Mouse (Mus musculus) heart, embryonic 12.5 days (tissue): ENCODE data around the gene Adgrg6. TPM values are rescaled to one million over a fixed set of nuclear protein-coding genes. Genes with fewer than 3 reads are reported as not detected.

Source experiments
- ATAC-seq: fragments of 200-750 bp; cut with Nextera tagmentation; 2 replicates; pipeline ENCODE4 v1.8.0; 2017; ENCODE audit warnings: moderate TSS enrichment, moderate library complexity; ENCODE audit not compliant: insufficient number of reproducible peaks, low FRiP score
- H3K27ac ChIP-seq: fragments of 300-500 bp; sonication (generic); 2 replicates; pipeline ENCODE4 v1.5.1; 2016; ENCODE audit warnings: mild to moderate bottlenecking, moderate library complexity; ENCODE audit not compliant: poor library complexity, severe bottlenecking
- H3K27me3 ChIP-seq: fragments of 300-500 bp; sonication (generic); replicated peaks from 2 replicates; pipeline ENCODE4 v1.6.1; 2016; ENCODE audit warnings: mild to moderate bottlenecking, moderate library complexity
- H3K36me3 ChIP-seq: fragments of 300-500 bp; sonication (generic); 2 replicates; pipeline ENCODE4 v1.6.1; 2016; ENCODE audit warnings: mild to moderate bottlenecking, moderate library complexity
- H3K4me1 ChIP-seq: fragments of 300-500 bp; sonication (generic); replicated peaks from 2 replicates; pipeline ENCODE4 v1.6.1; 2016; ENCODE audit warnings: mild to moderate bottlenecking
- H3K4me2 ChIP-seq: fragments of 300-500 bp; sonication (generic); 2 replicates; pipeline ENCODE4 v1.6.1; 2016; ENCODE audit warnings: mild to moderate bottlenecking, moderate library complexity
- H3K4me3 ChIP-seq: fragments of 300-500 bp; sonication (generic); 2 replicates; pipeline ENCODE4 v1.5.1; 2016; ENCODE audit warnings: mild to moderate bottlenecking
- H3K9ac ChIP-seq: fragments of 300-500 bp; sonication (generic); 2 replicates; pipeline ENCODE4 v1.6.1; 2016; ENCODE audit warnings: mild to moderate bottlenecking, moderate library complexity
- H3K9me3 ChIP-seq: fragments of 300-500 bp; sonication (generic); replicated peaks from 2 replicates; pipeline ENCODE4 v1.6.1; 2016; ENCODE audit warnings: mild to moderate bottlenecking, moderate library complexity
- WGBS: fragments of 180-500 bp; shearing (Covaris S2); methylation state at CpG from one replicate; pipeline ENCODE4 v1.1.7; 2016; 5-methylcytosine and 5-hydroxymethylcytosine counted together
- polyA plus RNA-seq: library from polyadenylated mRNA; unstranded; fragments of >200 nt; fragmentation: Nextera tagmentation; extraction: Ambion mirVana; gene quantifications from 2 replicates; pipeline ENCODE4 v1.2.1, GENCODE M21; 2016

The Adgrg6 gene
- polyA plus RNA-seq, 1 experiment from 2014 or later: 28.4 TPM

GRCm38 (mm10) chr10:14537102-14537501 lies 8.4 kb downstream of the Adgrg6 start:
- peaks cover 9% of the 10 kb centered on the region; the same call in 1 of the 2 replicates for H3K36me3 ChIP-seq
- no peak overlapping the region for H3K9ac ChIP-seq
- 0 out of 2 replicates have a peak, but pooled peaks cover 5% of the 10 kb centered on the region for H3K4me1 ChIP-seq
- ATAC-seq: no peak
- no peaks in the 10 kb centered on the region for H3K27me3 ChIP-seq
- no peaks in the 10 kb centered on the region for H3K9me3 ChIP-seq
- H3K27ac ChIP-seq: no peak overlapping the region
- H3K4me3 ChIP-seq: no peak overlapping the region
- 78% methylated on average over 3 of the region's 3 CpGs for WGBS
- no peak overlapping the region for H3K4me2 ChIP-seq

- H3K9me3 ChIP-seq: no peaks in the 10 kb centered on the region
- H3K4me2 ChIP-seq: no peak overlapping the region
- peaks cover 12% of the 10 kb centered on the region; the same call in 1 of the 2 replicates for H3K36me3 ChIP-seq
- ATAC-seq: no peak
- 78% methylated on average over 3 of the region's 3 CpGs for WGBS
- no peak overlapping the region for H3K4me3 ChIP-seq
- no peaks in the 10 kb centered on the region for H3K27me3 ChIP-seq
- no peak overlapping the region for H3K9ac ChIP-seq
- H3K27ac ChIP-seq: no peak overlapping the region
- H3K4me1 ChIP-seq: no peaks in the 10 kb centered on the region
Observed at GRCm38 (mm10) chr10:14531090-14531489, 14.4 kb downstream of the Adgrg6 start.

GRCm38 (mm10) chr10:14530670-14531069 lies 14.8 kb downstream of the Adgrg6 start:
- no peak overlapping the region for H3K9ac ChIP-seq
- H3K36me3 ChIP-seq: peaks cover 12% of the 10 kb centered on the region; the same call in 1 of the 2 replicates
- H3K4me2 ChIP-seq: no peak overlapping the region
- H3K4me3 ChIP-seq: no peak overlapping the region
- H3K27ac ChIP-seq: no peak overlapping the region
- no peaks in the 10 kb centered on the region for H3K4me1 ChIP-seq
- ATAC-seq: no peak
- no peaks in the 10 kb centered on the region for H3K27me3 ChIP-seq
- H3K9me3 ChIP-seq: no peaks in the 10 kb centered on the region
- 95% methylated on average over 1 of the region's 1 CpGs for WGBS

- H3K4me3 ChIP-seq: no peak overlapping the region
- no peak overlapping the region for H3K4me2 ChIP-seq
- no peaks in the 10 kb centered on the region for H3K9me3 ChIP-seq
- H3K9ac ChIP-seq: no peak overlapping the region
- no peaks in the 10 kb centered on the region for H3K4me1 ChIP-seq
- H3K27me3 ChIP-seq: no peaks in the 10 kb centered on the region
- H3K27ac ChIP-seq: no peak overlapping the region
- 62% methylated on average over 2 of the region's 2 CpGs for WGBS
- ATAC-seq: no peak
- peaks cover 5% of the 10 kb centered on the region; the same call in 1 of the 2 replicates for H3K36me3 ChIP-seq
Observed at GRCm38 (mm10) chr10:14527765-14528164, 17.7 kb downstream of the Adgrg6 start.

GRCm38 (mm10) chr10:14522729-14523128 lies 22.7 kb downstream of the Adgrg6 start:
- no peaks in the 10 kb centered on the region for H3K36me3 ChIP-seq
- H3K9me3 ChIP-seq: no peaks in the 10 kb centered on the region
- 89% methylated on average over 5 of the region's 5 CpGs for WGBS
- H3K27ac ChIP-seq: no peak overlapping the region
- no peaks in the 10 kb centered on the region for H3K27me3 ChIP-seq
- ATAC-seq: no peak
- no peak overlapping the region for H3K4me2 ChIP-seq
- H3K4me3 ChIP-seq: no peak overlapping the region
- H3K4me1 ChIP-seq: peaks cover 5% of the 10 kb centered on the region; the same call in 1 of the 2 replicates
- no peak overlapping the region for H3K9ac ChIP-seq

DNA sequence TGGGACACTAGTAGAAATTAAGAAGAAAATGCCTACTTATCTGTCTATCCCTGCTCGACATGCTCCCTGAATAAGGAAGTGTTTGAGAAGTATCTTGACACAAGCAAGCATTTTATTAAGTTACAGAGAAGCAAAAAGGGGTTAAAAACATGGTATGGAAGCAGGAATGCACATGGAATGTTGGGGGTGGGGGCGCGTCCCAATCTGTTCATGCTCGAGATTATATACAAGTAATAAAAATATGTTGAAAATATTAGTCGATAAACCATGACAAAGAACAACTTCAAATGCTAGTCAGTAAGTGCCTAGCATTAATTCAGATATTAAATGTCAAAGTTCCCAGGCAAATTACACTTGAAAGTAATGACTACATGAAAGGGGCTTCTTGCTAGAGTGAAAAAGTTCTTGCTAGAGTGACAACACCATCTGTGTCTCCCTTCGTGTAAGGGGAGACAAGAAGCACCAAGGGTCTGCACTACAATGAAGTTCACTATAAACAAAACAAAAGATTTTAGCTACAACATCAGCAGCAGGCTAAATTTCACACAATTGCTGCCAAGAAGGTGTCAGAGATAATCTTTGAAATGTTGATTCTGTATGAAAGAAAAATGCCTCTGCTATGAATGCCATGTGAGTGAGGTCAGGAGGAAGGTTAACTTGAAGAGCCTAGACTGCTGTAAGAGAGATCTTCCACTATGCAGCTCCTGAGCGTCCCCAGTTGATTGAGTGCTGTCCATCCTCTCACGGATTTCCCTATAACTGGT lies 24.4 kb downstream of the Adgrg6 start:
- WGBS: 39% methylated on average over 8 of the region's 8 CpGs
- no peak overlapping the region for H3K27ac ChIP-seq

GRCm38 (mm10) chr10:14517909-14518308 lies 27.6 kb downstream of the Adgrg6 start:
- WGBS: 52% methylated on average over 5 of the region's 5 CpGs
- H3K27ac ChIP-seq: no peak overlapping the region
- H3K4me2 ChIP-seq: no peak overlapping the region
- H3K27me3 ChIP-seq: no peaks in the 10 kb centered on the region
- no peak overlapping the region for H3K9ac ChIP-seq
- no peaks in the 10 kb centered on the region for H3K36me3 ChIP-seq
- H3K4me1 ChIP-seq: peaks cover 5% of the 10 kb centered on the region; the same call in 1 of the 2 replicates
- ATAC-seq: no peak
- H3K9me3 ChIP-seq: no peaks in the 10 kb centered on the region
- H3K4me3 ChIP-seq: no peak overlapping the region

More for the DNA sequence above, 24.4 kb downstream of the Adgrg6 start:
- ATAC-seq: no peak
- no peak overlapping the region for H3K4me3 ChIP-seq
- H3K4me1 ChIP-seq: peaks cover 5% of the 10 kb centered on the region; the same call in 1 of the 2 replicates
- no peak overlapping the region for H3K9ac ChIP-seq
- H3K9me3 ChIP-seq: no peaks in the 10 kb centered on the region
- no peaks in the 10 kb centered on the region for H3K36me3 ChIP-seq
- no peaks in the 10 kb centered on the region for H3K27me3 ChIP-seq
- no peak overlapping the region for H3K4me2 ChIP-seq

DNA sequence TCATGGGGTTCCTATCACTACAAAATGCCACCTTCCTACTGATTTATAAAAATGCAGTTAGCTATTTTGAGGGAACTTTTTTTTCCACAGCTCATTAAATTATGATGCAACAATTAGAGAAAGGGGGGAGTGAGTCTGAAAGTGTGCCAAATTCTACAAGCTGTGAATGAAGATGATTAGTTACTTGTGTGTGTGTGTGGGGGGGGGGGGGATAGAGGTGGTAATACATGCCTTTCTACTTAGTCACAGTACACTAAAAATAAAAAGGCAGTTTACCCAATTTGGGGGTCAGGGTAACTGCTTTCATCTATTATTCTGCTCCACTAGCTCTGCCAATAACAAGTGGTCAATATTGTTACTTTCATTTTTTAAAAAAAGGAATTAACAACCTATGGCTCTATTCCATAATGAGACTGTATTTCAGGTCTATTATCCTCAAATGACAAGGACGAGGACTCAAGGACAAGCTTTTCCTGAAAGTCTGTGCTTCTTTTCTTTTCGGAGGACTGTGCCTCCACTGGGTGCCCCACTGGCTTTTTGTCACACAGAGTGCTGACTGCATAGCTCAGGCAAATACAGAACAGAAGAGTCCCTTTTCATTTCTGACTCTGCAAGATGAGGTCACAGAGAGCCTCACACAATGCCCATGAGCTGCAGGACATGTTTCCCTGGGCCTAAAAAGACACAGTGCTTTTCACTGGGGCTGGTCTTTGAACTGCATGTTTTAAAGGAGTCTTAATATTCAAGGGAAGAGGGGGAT lies 33.4 kb downstream of the Adgrg6 start:
- no peak for ATAC-seq

DNA sequence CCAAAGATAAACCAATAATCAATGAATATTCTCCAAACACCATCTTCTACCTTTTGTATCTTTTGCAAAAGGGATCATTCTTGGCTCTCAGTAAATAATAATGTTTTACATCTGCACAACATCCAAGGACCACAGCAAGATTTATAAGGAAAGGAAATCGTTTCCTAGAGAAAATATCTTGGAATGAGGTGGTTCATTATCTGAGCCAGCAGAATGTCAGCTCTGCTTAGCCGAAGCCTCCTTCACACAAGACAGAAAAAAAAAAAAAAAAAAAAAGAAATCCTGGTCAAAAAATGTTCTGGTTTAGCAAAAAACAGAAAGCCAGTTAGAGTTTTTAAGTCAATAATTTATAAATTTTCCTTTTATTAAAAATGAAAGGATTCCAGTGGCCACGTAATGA lies 34.3 kb downstream of the Adgrg6 start:
- Histone ChIP-seq H3K9me3 (no peaks in the 10 kb centered on the region; the same call in 1 of the 2 replicates), H3K36me3 (no peaks in the 10 kb centered on the region), H3K9ac (no peak overlapping the region), H3K4me2 (no peak overlapping the region), H3K4me3 (no peak overlapping the region), H3K4me1 (peaks cover 8% of the 10 kb centered on the region; the same call in 1 of the 2 replicates), H3K27ac (no peak overlapping the region), H3K27me3 (no peaks in the 10 kb centered on the region)
- no peak for ATAC-seq
- 59% methylated on average over 3 of the region's 3 CpGs for WGBS

More for the DNA sequence above, 33.4 kb downstream of the Adgrg6 start:
- no peak overlapping the region for H3K9ac ChIP-seq
- no peaks in the 10 kb centered on the region; the same call in 1 of the 2 replicates for H3K9me3 ChIP-seq
- 0 out of 2 replicates have a peak overlapping the region, but pooled peaks have one; percentile 11 for H3K27ac ChIP-seq
- H3K4me2 ChIP-seq: no peak overlapping the region
- H3K4me1 ChIP-seq: peaks cover 8% of the 10 kb centered on the region; the same call in 1 of the 2 replicates
- WGBS: 78% methylated on average over 2 of the region's 2 CpGs
- no peaks in the 10 kb centered on the region for H3K36me3 ChIP-seq
- no peak overlapping the region for H3K4me3 ChIP-seq
- H3K27me3 ChIP-seq: no peaks in the 10 kb centered on the region

DNA sequence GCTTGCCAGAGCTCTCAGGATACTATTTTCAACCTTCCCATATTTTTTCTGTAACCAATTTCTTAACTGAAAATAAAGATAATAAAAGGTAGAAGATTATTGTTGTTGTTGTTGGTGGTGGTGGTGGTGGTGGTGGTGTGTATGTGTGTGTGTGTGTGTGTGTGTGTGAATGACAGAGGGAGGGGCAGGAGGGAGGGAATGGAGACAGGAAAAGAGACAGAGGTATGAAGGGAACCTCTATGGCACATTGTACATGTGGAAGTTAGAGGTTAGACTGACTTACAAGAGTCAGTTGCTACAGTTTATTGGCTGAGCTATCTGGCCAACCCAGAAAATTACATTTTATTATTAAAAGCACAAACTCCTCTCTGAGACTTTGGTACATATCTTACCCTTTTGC lies 49.8 kb downstream of the Adgrg6 start:
- Histone ChIP-seq H3K4me3 (no peak overlapping the region), H3K4me2 (no peak overlapping the region), H3K4me1 (no peaks in the 10 kb centered on the region), H3K9me3 (no peaks in the 10 kb centered on the region), H3K9ac (no peak overlapping the region), H3K27ac (no peak overlapping the region), H3K36me3 (no peaks in the 10 kb centered on the region), H3K27me3 (no peaks in the 10 kb centered on the region)
- no peak for ATAC-seq

DNA sequence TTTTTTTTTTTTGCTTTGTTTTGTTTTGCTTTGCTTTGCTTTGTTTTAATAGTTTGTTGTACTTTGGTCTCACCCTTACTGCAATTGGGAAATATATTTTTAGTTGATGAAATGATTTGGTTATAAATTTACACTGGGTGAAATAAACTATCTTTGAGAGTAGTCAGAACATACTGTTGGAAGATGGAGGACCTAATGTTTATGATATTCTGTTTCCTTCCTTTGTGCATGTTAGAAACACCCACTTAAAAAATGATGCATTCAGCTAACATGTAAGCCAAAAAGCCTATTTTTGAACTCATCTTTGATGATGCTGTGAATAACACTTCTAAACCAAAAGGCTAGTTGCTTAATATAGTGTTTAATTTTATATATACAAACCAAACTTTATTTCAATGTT lies 50.3 kb downstream of the Adgrg6 start:
- no peak for ATAC-seq
- Histone ChIP-seq H3K27ac (no peak overlapping the region), H3K4me3 (no peak overlapping the region), H3K4me1 (no peaks in the 10 kb centered on the region), H3K36me3 (peaks cover 4% of the 10 kb centered on the region; the same call in 1 of the 2 replicates), H3K9me3 (no peaks in the 10 kb centered on the region), H3K4me2 (no peak overlapping the region), H3K9ac (no peak overlapping the region), H3K27me3 (no peaks in the 10 kb centered on the region)
